Mouse (Mus musculus): ENCODE measurements at regions not wholly inside any gene's neighbourhood (a gene's known extent, or its start where the extent isn't known, plus 50 kb on each side); places are given as distances from the start of the nearest gene placed in this dataset.

DNA sequence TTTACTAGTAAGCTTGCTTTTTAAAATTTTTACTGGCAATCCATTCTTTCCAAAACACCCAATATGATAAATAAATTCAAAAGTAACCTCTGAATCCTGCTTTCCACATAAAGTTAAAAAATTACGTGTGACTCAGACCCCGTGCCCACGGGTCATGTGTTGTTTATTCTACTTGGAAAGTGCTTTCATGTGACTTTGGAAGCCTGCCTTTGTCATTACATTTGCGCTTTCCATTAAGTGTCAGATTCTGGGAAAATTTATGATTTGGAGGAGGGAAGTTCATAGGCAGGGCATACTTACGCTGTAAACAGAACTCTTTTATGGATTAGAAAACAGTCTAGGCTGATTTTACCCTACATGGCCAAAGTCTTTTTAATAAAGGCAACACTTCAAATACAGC lies 466.8 kb upstream of the Adamts5 start:
- no peak for DNase-seq (ENCODE audit: low read depth, low spot score)

DNA sequence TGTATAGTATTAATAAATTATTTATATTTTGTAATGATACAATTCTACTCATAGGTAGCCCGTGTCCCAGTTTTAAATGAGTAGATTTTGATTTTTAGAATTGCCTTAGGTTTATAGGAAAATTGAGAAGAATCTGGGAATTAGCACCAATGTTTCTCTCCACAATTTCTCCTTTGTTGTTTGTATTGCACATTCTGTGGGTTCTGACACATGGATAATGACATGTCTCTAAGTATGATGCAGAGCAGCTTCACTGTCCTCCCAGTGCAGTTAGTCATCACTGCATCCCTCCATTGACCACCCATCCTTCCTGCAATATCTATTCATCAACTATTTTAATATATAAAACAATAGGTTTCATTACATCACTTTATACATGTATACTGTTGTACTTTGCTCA lies 464.6 kb upstream of the Adamts5 start:
- no peak for DNase-seq (ENCODE audit: low read depth, low spot score)

DNA sequence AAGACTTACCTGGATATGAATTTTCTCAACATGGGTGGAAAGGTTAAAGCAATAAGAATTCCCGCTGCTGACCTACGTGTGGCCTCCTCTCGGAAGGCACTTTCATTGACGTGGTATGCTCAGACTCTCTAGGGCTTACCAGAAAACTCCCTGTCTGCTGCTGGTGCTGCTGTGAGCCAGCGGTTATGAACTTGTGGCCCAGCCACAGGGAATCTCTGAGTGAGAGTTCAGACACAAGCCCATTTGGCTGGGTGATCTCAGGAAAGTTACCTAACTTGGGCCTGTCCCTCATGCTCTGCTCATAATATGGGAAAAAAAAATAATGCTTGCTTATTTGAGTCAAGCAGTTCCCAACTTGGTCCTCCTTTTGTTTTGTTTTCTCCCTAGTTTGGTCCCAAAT lies 459.5 kb upstream of the Adamts5 start:
- no peak for DNase-seq (ENCODE audit: low read depth, low spot score)

DNA sequence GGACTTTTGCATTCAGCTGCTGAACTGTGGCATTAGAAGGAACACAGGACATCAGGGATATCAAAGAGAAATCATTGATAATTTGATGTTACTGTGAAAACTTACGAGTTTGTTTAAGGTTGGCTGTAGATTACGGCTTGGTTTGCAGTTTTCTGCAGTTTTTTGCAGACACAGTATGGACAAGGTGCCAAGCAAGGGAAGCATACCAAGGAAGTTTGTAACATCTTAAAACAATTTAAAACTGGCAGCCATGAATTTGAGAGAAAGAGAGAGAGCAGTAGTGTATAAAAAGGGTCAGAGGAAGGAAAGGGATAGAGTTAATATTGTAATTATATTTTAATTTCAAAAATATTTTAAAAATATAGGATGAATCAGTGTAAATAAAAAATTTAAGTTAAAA lies 453.4 kb upstream of the Adamts5 start:
- DNase-seq (ENCODE audit: low read depth, low spot score), result no peak

DNA sequence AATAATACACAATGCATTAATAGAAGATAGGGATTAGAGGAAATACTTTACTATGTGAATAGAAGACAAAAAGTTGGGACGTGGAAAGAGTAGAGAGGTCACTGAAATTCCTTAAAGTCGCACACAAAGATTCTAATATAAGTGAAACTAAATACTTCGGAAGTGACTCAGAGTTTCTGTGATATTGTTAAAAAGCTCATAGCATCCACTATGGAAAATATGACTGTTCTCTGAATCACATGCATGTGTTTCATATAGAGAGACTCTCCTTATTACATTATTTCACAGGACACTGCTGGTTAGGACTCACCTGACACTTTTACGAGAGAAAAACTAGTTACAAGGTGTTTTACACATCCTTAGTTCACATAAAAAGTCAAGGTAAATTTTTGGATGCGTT lies 446.1 kb upstream of the Adamts5 start:
- DNase-seq (ENCODE audit: low read depth, low spot score), result no peak

DNA sequence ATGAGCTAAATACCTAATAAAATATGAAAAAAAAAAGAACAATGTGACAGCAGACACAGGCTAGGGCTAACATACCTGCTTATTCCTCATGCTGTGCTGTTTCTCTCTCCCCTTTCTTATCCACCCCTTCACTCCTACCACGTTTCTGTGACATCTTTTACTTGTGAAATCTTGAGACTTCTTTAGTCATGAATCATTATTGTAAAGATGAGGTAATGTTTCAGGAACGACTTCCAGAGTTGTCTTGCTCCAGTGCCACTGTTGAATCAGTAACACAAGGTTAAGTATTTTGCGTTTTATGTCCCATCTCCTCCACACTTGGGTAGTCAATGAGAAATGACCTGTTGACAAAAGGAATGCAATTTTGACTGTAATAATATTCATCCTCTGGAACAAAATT lies 445.3 kb upstream of the Adamts5 start:
- no peak for DNase-seq (ENCODE audit: low read depth, low spot score)

DNA sequence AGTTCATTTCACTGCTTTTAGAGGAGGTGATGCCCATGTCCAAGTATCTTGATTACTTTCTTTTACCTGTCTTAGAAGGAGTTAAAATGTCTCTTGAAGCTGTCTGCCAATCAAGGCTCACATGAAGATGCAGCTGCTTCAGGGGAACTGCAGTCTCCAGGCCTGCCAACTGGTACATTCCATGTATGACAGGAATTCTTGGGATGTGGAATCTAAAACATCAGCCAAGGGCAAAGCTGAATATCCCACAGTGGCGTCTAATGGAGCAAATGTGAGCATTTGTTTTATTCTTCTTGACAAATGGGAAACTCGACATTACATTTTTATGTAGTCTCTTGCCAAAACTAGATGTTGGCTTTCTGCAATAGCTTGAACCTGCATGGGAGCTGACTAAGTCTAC lies 438.7 kb upstream of the Adamts5 start:
- no peak for DNase-seq (ENCODE audit: low read depth, low spot score)

DNA sequence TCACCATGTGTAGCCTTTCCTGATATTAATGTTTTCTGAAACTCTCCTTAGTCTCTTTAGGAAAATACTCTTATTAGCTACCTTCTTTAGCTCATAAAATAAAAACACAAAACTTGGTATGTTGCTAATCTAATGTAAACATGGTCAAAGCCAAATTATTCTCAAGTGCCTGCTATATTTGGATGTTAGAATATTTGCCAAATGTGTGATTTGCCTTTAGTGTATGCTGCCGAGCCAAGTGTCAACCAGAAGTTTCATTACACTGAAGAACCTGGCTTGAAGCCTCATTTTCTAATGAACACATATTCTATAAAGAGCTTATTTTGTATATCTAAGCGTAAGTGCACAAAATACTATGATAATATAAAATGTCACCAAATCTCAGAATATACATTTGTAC lies 423.8 kb upstream of the Adamts5 start:
- DNase-seq (ENCODE audit: low read depth, low spot score), result no peak

DNA sequence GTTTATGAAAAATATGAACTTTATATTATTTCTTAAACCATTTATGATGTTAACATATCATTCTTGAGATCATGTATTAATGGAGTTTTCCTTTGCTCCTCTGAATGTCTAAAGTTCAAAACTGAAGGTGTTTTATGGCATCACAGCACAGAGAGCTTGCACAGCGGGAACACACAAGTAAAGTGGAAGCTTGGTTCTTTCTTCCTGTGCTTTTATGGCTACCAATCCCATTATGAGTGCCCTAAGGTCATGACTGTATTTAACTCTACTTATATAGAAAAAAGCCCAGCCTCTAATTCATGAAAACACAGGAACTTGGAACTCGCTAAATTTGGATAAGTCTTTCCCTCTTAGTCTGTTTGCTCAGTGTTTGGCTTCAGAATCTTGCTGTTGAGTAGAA lies 417.3 kb upstream of the Adamts5 start:
- no peak for DNase-seq (ENCODE audit: low read depth, low spot score)

DNA sequence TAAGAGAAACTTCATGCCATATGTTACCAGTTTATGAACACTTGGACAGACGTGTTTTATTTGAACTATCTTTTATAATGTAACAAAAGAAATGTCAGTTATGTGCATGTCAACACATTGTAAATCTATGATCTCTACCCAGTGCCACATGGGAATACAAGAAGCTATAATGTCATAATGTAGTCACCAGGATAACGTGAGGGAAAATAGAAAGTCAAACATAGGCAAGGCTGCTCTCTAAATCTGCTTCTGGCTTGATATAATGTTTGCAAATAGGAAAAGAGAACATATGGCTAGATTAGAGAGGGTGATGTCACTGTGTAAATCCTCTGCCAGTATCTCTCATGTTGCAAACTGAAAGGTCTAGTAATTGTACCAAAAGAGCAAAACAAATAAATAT lies 408.1 kb upstream of the Adamts5 start:
- no peak for DNase-seq (ENCODE audit: low read depth, low spot score)

DNA sequence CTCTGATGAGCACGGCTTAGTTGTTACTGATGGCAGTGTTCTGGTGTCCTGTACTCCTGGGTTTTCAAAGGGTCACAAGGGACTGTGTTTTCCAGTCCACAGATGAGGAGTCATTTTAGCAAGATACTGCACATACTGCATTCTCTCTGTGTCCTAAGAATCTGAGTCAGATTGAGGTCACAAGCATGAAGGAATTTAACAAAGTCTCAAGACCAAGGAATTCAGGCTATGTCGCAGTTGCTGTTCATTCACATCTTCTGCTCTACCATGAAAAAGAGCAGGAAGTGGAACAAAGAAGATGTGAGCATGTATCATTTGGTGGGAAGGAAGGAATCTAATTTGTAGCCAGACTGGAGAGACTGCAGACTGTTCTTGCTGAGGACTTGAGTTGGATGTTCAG lies 402.2 kb upstream of the Adamts5 start:
- no peak for DNase-seq (ENCODE audit: low read depth, low spot score)

DNA sequence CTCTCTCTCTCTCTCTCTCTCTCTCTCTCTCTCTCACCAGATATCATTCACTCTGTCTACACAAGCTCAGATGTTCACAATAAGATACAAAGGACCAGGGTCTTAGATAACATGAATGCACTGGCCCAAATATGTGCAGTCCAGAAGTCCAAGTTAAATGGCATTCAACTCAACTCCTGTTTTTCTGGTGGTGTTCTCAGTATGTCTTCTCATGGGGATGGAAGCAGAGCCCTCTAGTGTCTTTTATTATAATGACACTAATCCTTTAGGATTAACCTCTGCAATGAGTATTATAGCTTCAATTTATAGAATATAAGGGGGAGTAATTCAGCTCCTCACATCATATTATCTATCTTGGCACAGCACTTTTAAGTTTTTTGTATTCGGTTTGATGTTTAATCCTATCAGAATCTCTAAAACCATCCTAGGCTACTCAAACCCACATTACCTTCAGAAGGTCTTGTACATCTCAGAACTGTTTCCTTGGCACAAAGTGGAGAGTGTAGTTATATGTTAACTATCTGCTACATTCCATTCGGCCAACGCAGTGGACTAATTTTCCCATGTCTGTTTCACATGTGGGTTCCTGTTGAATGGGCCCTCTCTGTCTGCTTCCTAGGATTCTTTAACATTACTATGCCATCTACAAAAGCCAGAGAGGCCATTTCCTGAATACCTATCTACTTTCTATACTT lies 401.0 kb upstream of the Adamts5 start:
- no peak for DNase-seq (ENCODE audit: low read depth, low spot score)

DNA sequence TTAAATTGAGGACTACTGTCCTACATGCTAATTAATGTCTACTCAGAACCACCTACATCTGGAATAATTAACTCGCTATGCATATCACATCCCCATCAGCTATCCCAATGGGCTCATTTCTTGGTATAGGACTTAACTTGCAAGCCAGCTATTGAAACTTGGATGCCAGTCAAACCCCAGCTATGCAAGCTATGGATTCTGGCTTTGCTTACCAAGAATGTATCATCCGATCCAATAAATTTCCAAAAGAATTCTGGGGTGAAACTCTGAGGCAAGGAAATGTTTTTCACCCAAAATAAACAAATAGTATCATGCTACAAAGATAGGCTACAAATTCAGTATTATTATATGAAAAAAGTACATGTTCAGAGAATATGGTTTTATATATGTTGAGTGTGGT lies 392.8 kb upstream of the Adamts5 start:
- DNase-seq (ENCODE audit: low read depth, low spot score), result no peak

DNA sequence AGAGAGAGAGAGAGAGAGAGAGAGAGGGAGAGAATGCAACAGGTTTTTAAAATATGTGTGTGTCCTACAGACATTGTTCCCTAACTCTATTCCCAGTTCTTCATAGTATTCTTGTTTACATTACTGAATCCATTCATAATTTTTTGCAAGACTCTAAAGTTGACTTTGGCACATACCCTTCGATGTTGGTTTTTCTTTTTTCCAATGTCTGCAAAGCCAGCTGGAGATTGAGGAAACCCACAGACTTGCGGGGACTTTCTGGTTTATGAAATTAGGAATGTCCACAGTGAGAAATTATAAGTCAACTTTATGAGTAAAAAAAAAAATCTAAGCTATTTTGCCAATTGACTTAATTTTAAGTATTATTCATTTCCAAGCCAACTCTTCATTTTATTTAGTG lies 379.7 kb upstream of the Adamts5 start:
- no peak for DNase-seq (ENCODE audit: low read depth, low spot score)

DNA sequence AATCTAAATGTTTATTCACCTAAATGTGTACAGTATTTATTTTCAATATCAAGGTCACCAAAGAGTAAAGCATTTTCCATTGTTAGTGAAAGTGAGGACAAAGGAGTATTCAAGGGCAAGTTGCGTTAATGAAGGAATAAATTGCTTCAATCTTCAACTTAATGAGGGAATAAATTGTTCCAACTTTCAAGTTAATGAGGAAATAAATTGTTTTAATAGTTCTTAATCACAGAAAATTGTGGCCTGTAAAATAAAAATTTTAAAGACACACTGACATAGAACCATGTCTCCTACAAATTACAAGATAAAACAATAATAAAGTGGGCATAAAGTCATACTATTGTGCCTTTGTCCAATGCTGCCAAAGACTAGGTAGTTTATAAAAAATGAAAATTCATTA lies 375.4 kb upstream of the Adamts5 start:
- DNase-seq (ENCODE audit: low read depth, low spot score), result no peak

DNA sequence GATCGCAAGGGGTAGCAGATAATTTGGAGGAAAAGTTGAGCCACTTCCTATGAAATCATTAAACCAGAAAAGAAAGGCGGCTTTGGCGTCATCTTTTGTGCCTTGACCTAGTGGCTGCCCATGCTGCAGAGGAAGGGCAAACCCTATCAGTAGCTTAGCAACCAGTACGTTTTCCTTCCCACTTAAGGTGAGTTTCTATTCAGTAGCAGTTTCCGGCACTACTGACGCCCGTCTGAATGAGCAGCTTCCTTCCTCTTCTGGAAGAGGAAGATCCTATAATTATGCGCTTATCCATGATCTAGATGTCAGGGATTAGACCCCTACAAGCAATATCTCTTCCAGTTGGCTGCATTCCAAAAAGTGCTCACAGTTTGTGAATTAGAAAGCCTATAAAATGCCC lies 360.0 kb upstream of the Adamts5 start:
- no peak for DNase-seq (ENCODE audit: low read depth, low spot score)

DNA sequence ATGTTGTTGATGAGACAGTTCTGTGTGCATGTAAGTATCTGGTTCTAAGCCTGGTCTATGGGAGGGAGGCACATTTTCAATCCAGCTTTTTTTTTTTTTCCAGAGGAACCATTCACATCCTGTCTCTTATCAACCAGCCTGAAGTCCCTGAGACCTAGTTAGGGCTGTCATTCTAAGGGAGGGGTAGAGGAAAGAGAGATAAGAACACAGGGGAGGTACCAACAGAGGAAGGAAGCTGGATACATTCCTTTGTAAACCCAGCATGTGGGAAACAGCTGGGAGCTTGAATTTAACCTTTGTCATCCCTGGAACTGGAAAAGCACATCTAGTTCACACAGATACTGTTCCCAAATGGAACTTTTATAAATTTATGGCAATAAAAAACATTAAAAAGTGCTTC lies 351.0 kb upstream of the Adamts5 start:
- DNase-seq (ENCODE audit: low read depth, low spot score), result no peak

DNA sequence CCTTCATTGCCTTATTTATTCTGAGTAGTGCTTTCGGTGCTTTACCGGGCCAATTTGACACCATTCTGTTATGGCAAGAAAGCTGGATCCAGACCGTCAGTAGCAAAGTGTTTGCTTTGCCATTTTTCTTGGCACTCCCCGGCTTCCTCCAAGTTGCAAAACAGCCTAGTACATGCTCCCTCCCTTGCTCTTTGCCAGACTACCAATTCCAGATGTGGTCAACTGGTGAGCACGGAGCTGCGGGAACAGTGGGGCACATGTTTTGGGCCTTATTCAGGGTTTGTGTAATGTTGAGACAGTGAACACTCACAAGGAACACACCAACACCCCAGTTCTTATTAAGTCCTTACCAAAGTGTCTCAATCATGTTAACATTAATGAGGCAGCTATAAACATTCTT lies 348.4 kb upstream of the Adamts5 start:
- no peak for DNase-seq (ENCODE audit: low read depth, low spot score)

DNA sequence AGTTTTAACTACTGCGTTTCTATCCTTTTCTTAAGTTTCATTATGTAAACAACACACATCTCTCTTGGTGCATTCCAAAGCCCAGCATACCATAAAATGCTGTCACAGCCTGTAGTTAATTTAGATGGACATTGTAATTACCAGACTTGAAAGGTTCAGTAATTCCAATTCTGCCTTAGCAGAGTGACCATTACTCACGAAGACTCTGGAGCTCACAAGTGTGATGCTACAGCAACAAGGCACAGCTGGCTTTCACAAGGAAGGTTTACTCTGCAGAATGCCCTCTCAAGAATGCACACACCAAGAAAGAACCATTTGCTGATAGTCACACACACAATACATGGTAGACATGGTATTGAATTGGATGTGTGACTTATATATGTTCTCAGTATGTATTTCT lies 342.6 kb upstream of the Adamts5 start:
- no peak for DNase-seq (ENCODE audit: low read depth, low spot score)

DNA sequence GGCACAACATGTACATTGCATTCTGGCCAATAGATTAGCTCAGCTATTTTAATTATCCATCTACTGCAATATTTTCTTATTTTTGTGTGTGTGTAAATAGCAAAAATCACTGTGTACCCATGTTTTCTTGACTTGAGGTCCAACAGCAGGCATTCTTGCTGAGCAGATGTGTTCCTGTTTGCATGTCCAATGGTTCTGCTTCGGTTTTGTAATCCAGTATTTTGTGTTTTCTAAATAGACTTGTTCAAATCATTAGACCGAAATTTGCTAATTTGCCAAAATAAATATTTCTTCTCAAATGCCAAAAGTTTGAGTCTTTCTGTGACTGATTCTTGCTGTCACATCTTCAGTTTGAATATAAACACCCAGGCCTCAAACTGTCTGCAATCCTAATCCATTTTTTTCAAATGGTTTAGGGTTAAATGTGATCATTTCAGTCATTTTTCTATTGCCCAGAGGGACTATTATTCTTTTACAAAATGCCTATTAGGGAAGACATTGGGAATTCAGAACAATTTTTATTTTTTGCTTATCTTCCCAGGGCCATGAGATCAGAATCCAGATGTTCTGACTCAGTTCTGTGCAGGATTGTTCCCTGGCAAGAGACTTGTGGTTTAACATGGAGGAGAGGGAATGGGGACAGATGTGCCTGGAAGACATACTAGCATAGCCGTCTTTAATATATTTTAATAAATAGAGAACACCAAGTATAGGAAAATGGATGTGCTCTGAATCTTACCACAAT lies 341.3 kb upstream of the Adamts5 start:
- no peak for DNase-seq (ENCODE audit: low read depth, low spot score)

DNA sequence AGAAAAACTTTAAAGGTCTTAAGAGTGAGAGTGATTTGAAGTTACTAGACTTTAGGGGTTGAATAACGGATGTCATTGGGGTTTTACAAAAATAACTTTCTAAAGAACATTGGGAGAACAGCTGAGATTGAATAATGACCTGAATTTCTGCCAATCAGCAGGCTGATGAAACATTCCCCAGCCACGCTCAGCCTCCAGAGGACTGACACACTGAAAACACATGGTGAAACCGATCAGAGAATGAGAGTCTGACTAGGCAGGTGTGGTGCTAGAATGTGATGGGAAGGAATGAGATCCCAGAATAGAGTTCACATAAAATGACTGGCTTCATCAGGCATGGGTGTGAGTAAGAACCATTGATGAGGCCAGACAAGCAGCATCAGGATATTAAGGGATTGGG lies 321.4 kb upstream of the Adamts5 start:
- DNase-seq (ENCODE audit: low read depth, low spot score), result no peak

DNA sequence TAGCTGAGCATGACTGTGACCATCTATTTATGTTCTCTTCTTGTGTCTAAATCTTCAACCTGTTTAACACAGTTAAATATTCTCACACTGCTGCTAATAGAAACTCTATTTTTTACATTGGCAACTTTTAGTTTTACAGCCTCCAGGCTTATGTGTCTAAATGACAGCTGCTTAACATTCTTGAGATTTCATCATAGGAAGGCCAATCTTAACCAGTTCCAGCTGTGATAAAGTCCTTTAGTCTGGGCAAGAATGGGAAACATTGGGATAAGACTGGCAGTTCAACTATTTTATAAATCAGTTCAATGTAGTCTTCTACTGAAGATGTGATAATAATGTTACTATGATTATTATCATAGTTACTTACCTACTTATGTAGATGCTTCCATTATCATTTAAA lies 308.9 kb upstream of the Adamts5 start:
- DNase-seq (ENCODE audit: low read depth, low spot score), result no peak

DNA sequence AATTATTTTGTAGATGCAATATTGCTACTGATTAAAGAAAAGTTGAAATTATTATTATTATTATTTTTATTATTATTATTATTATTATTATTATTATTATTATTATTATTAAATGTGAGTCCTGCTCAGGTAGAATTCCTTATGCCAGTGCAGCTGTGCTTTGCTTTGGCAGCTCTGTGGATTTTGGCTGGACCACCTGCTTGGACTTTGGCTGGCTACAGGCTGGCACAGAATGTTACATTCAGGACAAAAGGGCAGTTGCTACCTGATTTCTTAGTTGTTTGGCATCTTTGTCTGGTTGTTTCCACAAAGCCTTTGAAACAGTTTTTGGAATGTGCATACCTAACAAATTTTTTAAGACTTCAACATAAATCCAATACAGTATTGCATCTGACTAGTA lies 307.7 kb upstream of the Adamts5 start:
- DNase-seq (ENCODE audit: low read depth, low spot score), result no peak

DNA sequence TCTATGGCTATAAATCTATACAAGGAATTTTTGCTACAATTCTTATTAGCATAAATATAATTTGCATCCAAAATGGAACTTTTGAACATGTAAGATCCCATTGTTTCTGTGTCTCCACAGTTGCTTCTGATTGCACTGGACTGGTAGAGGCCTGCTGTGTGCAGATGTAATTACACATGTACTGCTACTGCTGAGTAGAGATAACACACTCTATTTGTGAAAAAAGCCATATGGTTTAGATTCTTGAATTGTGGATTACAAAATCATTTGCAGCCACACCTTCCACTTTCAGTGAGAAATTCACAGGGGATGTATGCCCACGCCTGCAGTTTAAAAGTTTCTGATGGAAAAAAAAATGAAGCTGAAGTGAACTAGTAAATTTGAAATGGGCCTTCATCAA lies 288.2 kb upstream of the Adamts5 start:
- no peak for DNase-seq (ENCODE audit: low read depth, low spot score)
